Mouse (Mus musculus) heart, postnatal 0 days (tissue): ENCODE results near the gene Sos2. TPM values are rescaled to one million over a fixed set of nuclear protein-coding genes. Genes with fewer than 3 reads are reported as not detected.

Source experiments
- ATAC-seq: fragments of 200-750 bp; cut with Nextera tagmentation; 2 replicates; pipeline ENCODE4 v1.8.0; 2017; ENCODE audit warnings: low read depth, moderate number of reproducible peaks, moderate library complexity; ENCODE audit not compliant: insufficient read depth
- DNase-seq: peaks from one replicate; pipeline ENCODE4 v3.0.0-alpha.2; 2016; ENCODE audit warnings: low spot score
- H3K27ac ChIP-seq: fragments of 300-500 bp; sonication (generic); 2 replicates; pipeline ENCODE4 v1.5.1; 2014; ENCODE audit warnings: low read depth, mild to moderate bottlenecking
- H3K27me3 ChIP-seq: fragments of 300-500 bp; sonication (generic); 2 replicates; pipeline ENCODE4 v1.6.1; 2014; ENCODE audit warnings: low read length, mixed read lengths; ENCODE audit not compliant: control insufficient read depth, insufficient read depth
- H3K36me3 ChIP-seq: fragments of 300-500 bp; sonication (generic); replicated peaks from 2 replicates; pipeline ENCODE4 v1.6.1; 2014; ENCODE audit warnings: low read length, mixed read lengths; ENCODE audit not compliant: control insufficient read depth, insufficient read depth
- H3K4me1 ChIP-seq: fragments of 300-500 bp; sonication (generic); 2 replicates; pipeline ENCODE4 v1.6.1; 2014; ENCODE audit warnings: antibody characterized with exemption; ENCODE audit not compliant: control insufficient read depth, insufficient read depth
- H3K4me2 ChIP-seq: fragments of 300-500 bp; sonication (generic); 2 replicates; pipeline ENCODE4 v1.6.1; 2014; ENCODE audit warnings: low read depth, mild to moderate bottlenecking, low read length, moderate library complexity
- H3K4me3 ChIP-seq: fragments of 300-500 bp; sonication (generic); 2 replicates; pipeline ENCODE4 v1.5.1; 2014; ENCODE audit warnings: low read depth, low read length
- H3K9ac ChIP-seq: fragments of 300-500 bp; sonication (generic); replicated peaks from 2 replicates; pipeline ENCODE4 v1.6.1; 2014; ENCODE audit warnings: low read depth, low read length, mixed read lengths
- H3K9me3 ChIP-seq: fragments of 300-500 bp; sonication (generic); replicated peaks from 2 replicates; pipeline ENCODE4 v1.6.1; 2016; ENCODE audit warnings: low read length; ENCODE audit not compliant: control insufficient read depth
- CTCF ChIP-seq: IDR thresholded peaks from 2 replicates; pipeline ENCODE4 v1.5.1; 2016; ENCODE audit warnings: antibody characterized with exemption, control low read depth, low read depth
- EP300 ChIP-seq: IDR thresholded peaks from 2 replicates; pipeline ENCODE4 v1.6.1; 2016; ENCODE audit warnings: antibody characterized with exemption, low read depth
- WGBS: fragments of 180-500 bp; shearing (Covaris S2); extraction: QIAGEN DNeasy Blood & Tissue Kit; methylation state at CpG from one replicate; pipeline ENCODE4 v1.1.7; 2014; 5-methylcytosine and 5-hydroxymethylcytosine counted together
- polyA plus RNA-seq: library from polyadenylated mRNA; unstranded; fragments of >200 nt; fragmentation: Nextera tagmentation; extraction: Ambion mirVana; gene quantifications from 2 replicates; pipeline ENCODE4 v1.2.1, GENCODE M21; 2015
- total RNA-seq: library from RNA; depleted of rRNA; stranded (reverse); fragments of >200 nt; gene quantifications from 2 replicates; pipeline ENCODE4 v1.2.3, GENCODE M21; 2014; ENCODE audit warnings: low replicate concordance

Sos2 gene
- total and polyA plus RNA-seq, 2 experiments from 2014 or later = 5.2 to 10.8 TPM

DNA sequence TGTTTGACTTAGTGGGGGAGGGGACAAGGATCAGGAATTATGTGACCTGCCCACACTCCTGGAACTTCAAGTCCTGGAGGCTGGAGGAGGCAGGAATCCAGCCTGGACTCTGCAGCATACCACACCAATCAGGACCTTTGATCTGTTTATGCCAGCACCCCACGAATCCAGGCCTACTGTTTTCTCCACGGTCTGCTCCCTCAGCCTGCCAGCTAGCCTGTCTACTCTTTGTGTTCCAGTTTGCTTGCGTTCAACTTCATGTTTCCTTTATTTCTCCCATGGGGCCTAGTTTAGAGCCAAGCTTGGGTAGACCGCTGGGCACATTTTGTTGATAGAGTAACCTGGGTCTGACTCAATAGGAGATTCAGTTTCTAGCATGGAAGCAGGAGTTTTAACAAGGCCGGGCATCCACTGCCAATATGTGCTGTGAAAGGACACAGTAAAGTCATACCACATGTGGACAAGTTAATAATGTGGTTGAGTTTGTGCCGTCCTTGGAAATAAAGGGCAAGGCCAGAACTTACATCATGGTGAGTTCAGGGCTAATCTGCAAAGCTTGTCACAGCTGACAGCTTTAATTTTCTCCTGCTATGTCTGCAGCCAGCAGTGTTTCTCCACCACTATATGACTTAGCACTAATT lies 125.3 kb downstream of the Sos2 start:
- H3K27me3 ChIP-seq = no peaks in the 10 kb centered on the region
- no peak for ATAC-seq
- no peaks in the 10 kb centered on the region; the same call in 1 of the 2 replicates for H3K9me3 ChIP-seq
- TF ChIP-seq EP300 = no peak
- TF ChIP-seq CTCF = no peak
- no peaks in the 10 kb centered on the region for H3K36me3 ChIP-seq
- no peak overlapping the region for H3K9ac ChIP-seq
- DNase-seq = no peak
- H3K27ac ChIP-seq = no peak overlapping the region
- H3K4me2 ChIP-seq = no peak overlapping the region
- no peak overlapping the region for H3K4me3 ChIP-seq
- H3K4me1 ChIP-seq = no peaks in the 10 kb centered on the region
- WGBS = 58% methylated on average over 6 of the region's 6 CpGs

DNA sequence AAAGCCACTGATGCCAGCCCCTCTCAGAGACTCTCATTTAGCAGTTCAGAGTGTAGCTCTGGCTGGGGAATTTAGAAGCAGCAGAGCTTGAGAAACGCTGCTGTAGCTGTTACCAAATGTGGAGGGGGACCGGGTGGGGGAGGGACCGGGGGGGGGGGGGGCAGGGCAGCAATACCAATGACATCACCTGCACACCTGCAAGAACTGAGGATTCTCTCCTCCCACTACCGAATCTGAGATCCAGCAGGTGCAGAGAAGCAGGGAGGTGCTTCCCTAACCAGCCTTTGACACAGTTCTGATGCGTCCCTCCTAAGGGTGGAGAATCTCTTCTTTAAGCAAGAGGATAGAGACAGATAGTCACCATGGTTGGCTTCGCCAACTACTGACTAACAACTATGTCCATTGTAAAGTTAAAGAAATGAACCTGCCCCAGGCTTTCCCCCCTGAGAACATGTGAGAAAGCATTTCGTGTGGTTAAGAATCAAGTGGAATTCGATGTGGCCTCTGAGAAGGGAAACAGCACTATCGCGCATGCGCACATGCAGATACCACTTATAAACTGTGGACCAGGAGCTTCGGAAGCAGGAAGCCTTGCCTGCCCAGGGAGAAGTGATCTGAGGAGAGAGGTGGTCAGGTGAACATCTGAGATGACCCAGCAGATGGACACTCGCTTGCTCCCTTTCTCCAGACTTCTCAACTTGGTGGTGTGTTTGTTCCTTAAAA lies 136.0 kb downstream of the Sos2 start:
- no peak overlapping the region for H3K9ac ChIP-seq

GRCm38 (mm10) chr12:69544994-69545393 lies 136.7 kb downstream of the Sos2 start:
- ATAC-seq = no peak
- no peak for TF ChIP-seq CTCF
- TF ChIP-seq EP300 = no peak

More for the DNA sequence above, 136.0 kb downstream of the Sos2 start:
- no peaks in the 10 kb centered on the region for H3K27me3 ChIP-seq
- no peak for DNase-seq
- H3K4me2 ChIP-seq = no peak overlapping the region
- no peak overlapping the region for H3K4me3 ChIP-seq
- no peaks in the 10 kb centered on the region for H3K9me3 ChIP-seq
- 75% methylated on average over 13 of the region's 13 CpGs for WGBS
- no peaks in the 10 kb centered on the region for H3K36me3 ChIP-seq
- H3K4me1 ChIP-seq = no peaks in the 10 kb centered on the region
- TF ChIP-seq EP300 (no peak), CTCF (no peak)
- ATAC-seq = no peak
- H3K27ac ChIP-seq = no peak overlapping the region

DNA sequence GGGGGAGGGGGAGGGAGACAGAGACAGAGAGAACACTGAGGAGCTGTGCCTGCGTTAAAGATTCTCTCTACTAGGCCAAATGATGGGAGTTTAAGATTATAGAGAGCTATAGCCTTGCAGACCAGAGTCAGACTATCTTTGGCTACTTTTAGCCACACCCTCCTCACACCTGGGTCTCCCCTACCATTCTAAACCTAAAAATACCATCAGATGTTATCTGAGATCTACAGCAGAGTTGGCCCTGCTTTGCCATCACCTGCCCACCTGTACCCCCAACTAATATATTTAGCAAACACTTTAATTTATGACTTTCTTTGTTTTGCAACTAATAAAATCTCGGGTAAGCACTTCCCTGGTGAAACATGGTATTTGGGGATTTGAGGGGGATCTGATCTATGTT lies 137.1 kb downstream of the Sos2 start:
- no peak overlapping the region for H3K4me3 ChIP-seq

More at GRCm38 (mm10) chr12:69544994-69545393, 136.7 kb downstream of the Sos2 start:
- H3K4me1 ChIP-seq = no peaks in the 10 kb centered on the region
- H3K4me2 ChIP-seq = no peak overlapping the region
- WGBS = 81% methylated on average over 6 of the region's 6 CpGs
- no peaks in the 10 kb centered on the region for H3K9me3 ChIP-seq
- DNase-seq = no peak
- no peaks in the 10 kb centered on the region for H3K36me3 ChIP-seq
- no peak overlapping the region for H3K9ac ChIP-seq
- no peak overlapping the region for H3K4me3 ChIP-seq
- no peak overlapping the region for H3K27ac ChIP-seq
- no peaks in the 10 kb centered on the region for H3K27me3 ChIP-seq

GRCm38 (mm10) chr12:69542376-69542775 lies 139.3 kb downstream of the Sos2 start:
- Histone ChIP-seq H3K36me3 (no peaks in the 10 kb centered on the region), H3K4me1 (peaks cover 15% of the 10 kb centered on the region), H3K9me3 (no peaks in the 10 kb centered on the region), H3K4me2 (no peak overlapping the region), H3K4me3 (no peak overlapping the region), H3K27ac (no peak overlapping the region), H3K27me3 (no peaks in the 10 kb centered on the region), H3K9ac (no peak overlapping the region)
- no peak for TF ChIP-seq CTCF
- no peak for TF ChIP-seq EP300
- ATAC-seq (no peak), DNase-seq (no peak)
- 87% methylated on average over 8 of the region's 8 CpGs for WGBS

More for the DNA sequence above, 137.1 kb downstream of the Sos2 start:
- Histone ChIP-seq H3K4me1 (no peaks in the 10 kb centered on the region), H3K4me2 (no peak overlapping the region), H3K27me3 (no peaks in the 10 kb centered on the region), H3K27ac (no peak overlapping the region), H3K9me3 (no peaks in the 10 kb centered on the region), H3K9ac (no peak overlapping the region), H3K36me3 (no peaks in the 10 kb centered on the region)
- no peak for ATAC-seq
- WGBS = 60% methylated on average over 2 of the region's 2 CpGs
- TF ChIP-seq CTCF = no peak
- no peak for TF ChIP-seq EP300
- DNase-seq = no peak

DNA sequence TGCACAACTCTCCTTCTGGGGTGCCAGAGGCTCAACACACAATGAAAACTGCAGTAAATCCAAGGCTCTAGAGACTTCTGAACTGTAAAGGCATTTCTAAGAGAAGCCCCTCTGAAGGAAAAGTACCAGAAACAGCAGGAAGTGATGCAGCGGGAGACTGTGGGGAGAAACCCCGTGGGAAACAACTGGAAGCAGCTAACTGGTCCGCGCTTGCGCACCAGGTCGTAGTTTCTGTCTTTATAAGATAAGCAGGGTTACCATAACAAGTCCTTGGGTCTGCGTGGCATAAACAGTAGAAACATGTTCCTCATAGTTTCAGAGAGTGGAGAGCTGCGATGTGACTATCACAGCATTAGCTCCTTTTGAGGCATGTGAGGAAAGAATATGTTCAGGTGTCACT lies 140.0 kb downstream of the Sos2 start:
- Histone ChIP-seq H3K4me1 (peaks cover 22% of the 10 kb centered on the region), H3K27ac (peak overlapping the region; percentile 49), H3K4me3 (no peak overlapping the region), H3K27me3 (no peaks in the 10 kb centered on the region), H3K9ac (no peak overlapping the region), H3K9me3 (no peaks in the 10 kb centered on the region), H3K4me2 (no peak overlapping the region; the same call in 1 of the 2 replicates), H3K36me3 (no peaks in the 10 kb centered on the region)
- ATAC-seq (no peak), DNase-seq (peak; percentile 55)
- 51% methylated on average over 8 of the region's 8 CpGs for WGBS
- TF ChIP-seq EP300 (no peak), CTCF (no peak)
